Mouse (Mus musculus) liver, embryonic 14.5 days (tissue): ENCODE results near the gene Glrx3. TPM values are rescaled to one million over a fixed set of nuclear protein-coding genes. Genes with fewer than 3 reads are reported as not detected.
"Not testable (repeated sequence)": the region's sequence is repeated elsewhere in the genome, so short reads cannot be mapped to it uniquely, and the experiment has no call there.

Experiments used
- ATAC-seq: fragments of 200-750 bp; cut with Nextera tagmentation; 2 replicates; pipeline ENCODE4 v1.8.0; 2017; ENCODE audit warnings: moderate number of reproducible peaks, mild to moderate bottlenecking, moderate library complexity; ENCODE audit not compliant: insufficient read depth
- DNase-seq, 3 experiments: peaks; one replicate each; pipeline ENCODE4 v3.0.0-alpha.2; 2012 to 2013; ENCODE audit warnings: low read depth in 3 of 3, low spot score in 3 of 3
- H3K27ac ChIP-seq: fragments of 300-500 bp; sonication (generic); 2 replicates; pipeline ENCODE4 v1.5.1; 2014; ENCODE audit warnings: moderate library complexity, mild to moderate bottlenecking, control low read depth, inconsistent platforms
- H3K27me3 ChIP-seq: fragments of 300-500 bp; sonication (generic); 2 replicates; pipeline ENCODE4 v1.6.1; 2014; ENCODE audit warnings: mild to moderate bottlenecking, low read length, moderate library complexity; ENCODE audit not compliant: control insufficient read depth, insufficient read depth
- H3K36me3 ChIP-seq: fragments of 300-500 bp; sonication (generic); replicated peaks from 2 replicates; pipeline ENCODE4 v1.6.1; 2014; ENCODE audit warnings: low read depth; ENCODE audit not compliant: control insufficient read depth, insufficient read depth
- H3K4me1 ChIP-seq, 2 experiments: fragments of 200-500 bp in 1 of 2; fragments of 300-500 bp in 1 of 2; sonication (generic) in 1 of 2; replicated peaks; 2 replicates each; pipeline ENCODE4 v1.6.1; 2012 to 2014; ENCODE audit warnings: antibody characterized with exemption in 1 of 2, inconsistent platforms in 1 of 2, low read length in 1 of 2; ENCODE audit not compliant: control insufficient read depth in 2 of 2, insufficient read depth in 2 of 2
- H3K4me2 ChIP-seq: fragments of 300-500 bp; sonication (generic); 2 replicates; pipeline ENCODE4 v1.6.1; 2014; ENCODE audit warnings: low read depth, mild to moderate bottlenecking, control low read depth, moderate library complexity
- H3K4me3 ChIP-seq, 2 experiments: fragments of 200-500 bp in 1 of 2; fragments of 300-500 bp in 1 of 2; sonication (generic) in 1 of 2; 2 replicates each; pipeline ENCODE4 v1.5.1; 2012 to 2014; ENCODE audit warnings: low read depth in 2 of 2, low read length in 2 of 2, mild to moderate bottlenecking in 2 of 2, control low read depth in 1 of 2, inconsistent platforms in 1 of 2, moderate library complexity in 1 of 2; ENCODE audit not compliant: insufficient read depth in 1 of 2
- H3K9ac ChIP-seq: fragments of 300-500 bp; sonication (generic); replicated peaks from 2 replicates; pipeline ENCODE4 v1.6.1; 2014; ENCODE audit warnings: mild to moderate bottlenecking, control low read depth, moderate library complexity
- H3K9me3 ChIP-seq: fragments of 300-500 bp; sonication (generic); 2 replicates; pipeline ENCODE4 v1.6.1; 2016; ENCODE audit warnings: low read length, mixed read lengths; ENCODE audit not compliant: control insufficient read depth
- CTCF ChIP-seq: IDR thresholded peaks from 2 replicates; pipeline ENCODE4 v1.5.1; 2016; ENCODE audit warnings: antibody characterized with exemption, low read depth, control low read depth
- EP300 ChIP-seq: IDR thresholded peaks from 2 replicates; pipeline ENCODE4 v1.6.1; 2016; ENCODE audit warnings: antibody characterized with exemption, low read depth
- WGBS: fragments of 180-500 bp; shearing (Covaris S2); extraction: QIAGEN DNeasy Blood & Tissue Kit; methylation state at CpG from one replicate; pipeline ENCODE4 v1.1.7; 2014; ENCODE audit not compliant: insufficient replicate concordance; 5-methylcytosine and 5-hydroxymethylcytosine counted together
- polyA plus RNA-seq, 2 experiments: library from polyadenylated mRNA; depleted of rRNA in 1 of 2; stranded (reverse) in 1 of 2; unstranded in 1 of 2; fragments of >200 nt; fragmentation: Nextera tagmentation in 1 of 2; extraction: Ambion mirVana in 1 of 2; gene quantifications; 2 replicates each; pipeline versions ENCODE4 v1.2.1 to v1.2.3; 2012 to 2014

The Glrx3 gene
- polyA plus RNA-seq, 2 experiments, result 41.8 to 113 TPM

GRCm38 (mm10) chr7:137421236-137421635, 16.2 kb upstream of the Glrx3 start:
- Histone ChIP-seq H3K9ac (no peak overlapping the region), H3K4me1 (no peaks in the 10 kb centered on the region), H3K9me3 (no peaks in the 10 kb centered on the region), H3K27me3 (no peaks in the 10 kb centered on the region), H3K36me3 (no peaks in the 10 kb centered on the region), H3K4me2 (no peak overlapping the region), H3K27ac (no peak overlapping the region), H3K4me3 (no peak overlapping the region)
- ATAC-seq, result no peak
- no peak for DNase-seq
- WGBS, result 81% methylated on average over 4 of the region's 4 CpGs
- TF ChIP-seq CTCF (no peak), EP300 (no peak)

GRCm38 (mm10) chr7:137426693-137427092, 10.7 kb upstream of the Glrx3 start:
- no peaks in the 10 kb centered on the region for H3K9me3 ChIP-seq
- TF ChIP-seq EP300, result no peak
- no peak for TF ChIP-seq CTCF
- H3K27me3 ChIP-seq, result no peaks in the 10 kb centered on the region
- H3K4me2 ChIP-seq, result no peak overlapping the region
- no peak overlapping the region for H3K9ac ChIP-seq
- no peak overlapping the region for H3K27ac ChIP-seq
- H3K36me3 ChIP-seq, result no peaks in the 10 kb centered on the region
- 31% methylated on average over 4 of the region's 4 CpGs for WGBS
- ATAC-seq (no peak), DNase-seq (no peak)
- H3K4me3 ChIP-seq, result no peak overlapping the region
- H3K4me1 ChIP-seq, result no peaks in the 10 kb centered on the region

DNA sequence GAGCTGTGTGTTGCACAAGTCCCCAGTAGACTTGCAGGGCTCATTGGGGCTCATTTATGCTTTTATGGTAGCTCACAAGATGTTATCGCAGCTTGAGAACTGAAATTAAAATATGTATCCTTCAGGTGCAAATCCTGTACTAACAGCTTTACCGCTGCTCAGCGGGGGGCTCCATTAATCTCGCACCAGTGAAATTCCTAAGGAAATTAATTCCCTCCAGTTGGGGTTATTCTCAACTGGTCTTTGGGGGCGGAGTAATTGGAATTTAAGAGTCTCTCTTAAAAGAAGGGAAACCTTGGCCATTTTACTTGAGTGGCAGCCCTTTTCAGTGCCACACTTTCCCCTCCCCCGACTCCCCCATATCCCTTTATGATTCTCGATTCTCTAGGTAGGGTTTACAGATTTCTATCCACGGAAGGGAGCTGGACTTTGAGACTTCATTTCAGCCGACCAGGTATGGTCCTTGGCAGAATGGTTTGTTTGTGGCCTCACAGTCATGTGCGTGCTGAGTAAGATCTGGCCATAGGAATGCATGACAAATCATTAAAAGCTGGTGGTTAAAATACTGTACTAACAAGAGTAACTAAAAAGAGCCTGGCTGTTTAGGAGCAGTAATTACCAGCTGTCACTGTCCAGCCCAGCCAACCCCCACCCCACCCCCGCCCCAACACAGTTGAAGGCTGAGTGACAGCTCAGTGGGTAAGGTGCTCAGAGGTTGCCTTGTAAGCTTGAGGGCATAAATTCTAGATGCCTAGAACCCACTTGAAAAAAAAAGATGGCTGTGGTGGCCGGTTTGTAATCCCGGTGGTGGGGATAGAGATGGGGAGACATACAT, 5.4 kb upstream of the Glrx3 start:
- no peak for DNase-seq
- no peaks in the 10 kb centered on the region for H3K9me3 ChIP-seq

GRCm38 (mm10) chr7:137436901-137437300, 513 bp upstream of the Glrx3 start:
- no peak overlapping the region for H3K9ac ChIP-seq
- H3K9me3 ChIP-seq, result no peaks in the 10 kb centered on the region
- no peaks in the 10 kb centered on the region for H3K27me3 ChIP-seq
- H3K27ac ChIP-seq, result no peak overlapping the region
- ATAC-seq (no peak), DNase-seq (no peak)
- peaks cover 8 to 11% of the 10 kb centered on the region in 2 experiments for H3K4me1 ChIP-seq
- peak overlapping the region; percentile 82 for H3K4me2 ChIP-seq
- no peaks in the 10 kb centered on the region for H3K36me3 ChIP-seq
- WGBS, result 62% methylated on average over 6 of the region's 6 CpGs
- no peak for TF ChIP-seq CTCF
- TF ChIP-seq EP300, result no peak
- no peak overlapping the region for H3K4me3 ChIP-seq

More for the DNA sequence above, 5.4 kb upstream of the Glrx3 start:
- 71% methylated on average over 13 of the region's 13 CpGs for WGBS
- H3K36me3 ChIP-seq, result no peaks in the 10 kb centered on the region
- H3K27ac ChIP-seq, result no peak overlapping the region
- ATAC-seq, result no peak
- no peak for TF ChIP-seq CTCF
- no peak for TF ChIP-seq EP300
- H3K27me3 ChIP-seq, result no peaks in the 10 kb centered on the region
- no peak overlapping the region for H3K4me2 ChIP-seq
- H3K4me1 ChIP-seq, result peaks cover 2 to 4% of the 10 kb centered on the region in 2 experiments; a peak in 3 of 4 replicates
- no peak overlapping the region for H3K9ac ChIP-seq
- no peak overlapping the region for H3K4me3 ChIP-seq

GRCm38 (mm10) chr7:137438179-137438550, 751 bp downstream of the Glrx3 start:
- no peak overlapping the region for H3K27ac ChIP-seq
- WGBS, result 6% methylated on average over 7 of the region's 7 CpGs
- TF ChIP-seq CTCF (no peak), EP300 (no peak)

DNA sequence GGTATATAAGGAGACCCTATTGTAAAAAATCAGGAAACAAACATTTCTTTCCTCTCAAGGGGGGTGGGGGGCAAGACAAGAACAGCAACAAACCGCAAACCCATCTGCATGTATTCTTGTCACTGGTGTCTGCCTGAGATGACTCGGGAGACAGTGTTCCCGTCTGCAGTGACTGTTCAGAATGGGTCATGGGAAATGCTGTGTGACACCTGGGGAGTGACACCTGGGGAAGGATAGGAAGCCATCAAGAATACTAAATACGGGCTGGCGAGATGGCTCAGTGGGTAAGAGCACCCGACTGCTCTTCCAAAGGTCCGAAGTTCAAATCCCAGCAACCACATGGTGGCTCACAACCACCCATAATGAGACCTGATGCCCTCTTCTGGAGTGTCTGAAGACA, 1.5 kb downstream of the Glrx3 start:
- 66% methylated on average over 7 of the region's 7 CpGs for WGBS
- not testable (repeated sequence) for H3K36me3 ChIP-seq, H3K9me3 ChIP-seq, ATAC-seq, DNase-seq, H3K27ac ChIP-seq, H3K4me3 ChIP-seq, H3K9ac ChIP-seq, H3K27me3 ChIP-seq
- Histone ChIP-seq H3K4me2 (peak overlapping the region; percentile 82), H3K4me1 (peaks cover 8 to 11% of the 10 kb centered on the region in 2 experiments)

More at GRCm38 (mm10) chr7:137438179-137438550, 751 bp downstream of the Glrx3 start:
- Histone ChIP-seq H3K36me3 (no peaks in the 10 kb centered on the region), H3K4me3 (peak overlapping the region; percentile 64 to 86), H3K27me3 (no peaks in the 10 kb centered on the region), H3K4me1 (peaks cover 8 to 11% of the 10 kb centered on the region in 2 experiments), H3K9me3 (no peaks in the 10 kb centered on the region), H3K4me2 (peak overlapping the region; percentile 82), H3K9ac (peak overlapping the region; percentile 68)
- ATAC-seq (no peak), DNase-seq (no peak)
